Mouse (Mus musculus) G1E-ER4 (cell line): ENCODE results near the gene Kxd1. TPM values are rescaled to one million over a fixed set of nuclear protein-coding genes. Genes with fewer than 3 reads are reported as not detected.

Experiments used
- GATA1 ChIP-seq: IDR thresholded peaks from one replicate; pipeline ENCODE4 v1.8.0; 2012; ENCODE audit warnings: low read length, inconsistent platforms
- polyA plus RNA-seq: library from polyadenylated mRNA; stranded (reverse); fragments of >175 nt; gene quantifications from 2 replicates; pipeline ENCODE4 v1.2.3, GENCODE M21; 2012

The Kxd1 gene
- polyA plus RNA-seq = 41.4 and 54.9 TPM in 2 replicates

DNA sequence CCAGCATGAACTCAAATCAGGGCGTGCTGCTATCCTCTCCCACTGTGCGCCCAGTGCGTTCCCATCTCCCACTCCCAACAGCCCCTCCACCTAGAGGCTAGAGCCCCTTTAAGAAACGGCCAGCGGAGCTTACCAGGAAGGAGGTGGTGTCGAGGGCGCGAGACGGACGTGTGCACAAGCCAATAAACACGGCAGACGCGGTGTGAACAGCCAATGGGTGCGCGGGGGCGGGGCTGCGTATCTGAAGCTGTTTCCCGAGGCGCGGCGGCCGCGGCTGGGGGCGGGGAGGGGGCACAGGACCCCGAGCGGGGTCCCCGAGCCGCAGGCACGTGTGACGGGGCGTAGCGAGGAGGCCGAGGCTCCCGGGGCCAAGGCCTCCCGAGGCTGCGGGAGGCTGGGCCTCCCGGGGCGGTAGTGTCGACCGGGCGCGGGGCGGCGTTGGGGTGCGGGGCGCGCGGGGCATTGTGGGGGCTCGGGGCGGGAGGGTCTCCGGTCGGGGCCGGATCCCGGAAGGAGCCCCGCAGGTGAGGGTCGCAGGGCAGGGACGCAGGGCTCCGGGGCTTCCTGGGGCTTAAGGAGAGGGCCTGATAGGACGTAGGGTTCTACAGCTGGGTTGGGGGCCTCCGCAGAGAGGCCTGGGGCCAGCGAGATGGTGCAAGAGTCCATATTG is at the start of gene Kxd1, which contains the start of gene Fkbp8:
Kxd1 (minus strand) TSS at position 445 of the 670 bp plus-strand sequence.
Fkbp8 (plus strand) TSS at position 213 of the 670 bp plus-strand sequence.
- TF ChIP-seq GATA1 = no peak

DNA sequence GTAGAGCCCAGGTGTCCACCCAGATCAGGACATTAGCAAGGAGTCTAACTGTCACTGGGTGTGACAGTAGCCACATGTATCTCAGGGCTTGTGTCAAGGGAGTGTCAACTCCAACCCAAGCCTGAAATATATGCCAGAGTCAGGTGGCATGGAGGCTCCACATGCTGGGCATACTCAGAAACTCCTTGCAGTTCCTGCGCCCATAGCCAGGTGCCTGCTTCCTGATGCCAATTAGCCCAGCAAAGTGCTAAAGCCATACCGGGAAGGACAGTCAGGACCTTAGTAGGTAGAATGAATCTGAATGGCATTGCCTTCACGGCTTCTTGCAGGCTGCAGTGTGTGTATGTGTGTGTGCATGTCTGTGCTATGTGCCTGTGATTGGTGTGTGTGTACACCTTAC is 49.5 kb upstream of the Kxd1 start:
- no peak for TF ChIP-seq GATA1

- no peak for TF ChIP-seq GATA1
Observed at GRCm38 (mm10) chr8:70574915-70575314, 47.2 kb upstream of the Kxd1 start.

DNA sequence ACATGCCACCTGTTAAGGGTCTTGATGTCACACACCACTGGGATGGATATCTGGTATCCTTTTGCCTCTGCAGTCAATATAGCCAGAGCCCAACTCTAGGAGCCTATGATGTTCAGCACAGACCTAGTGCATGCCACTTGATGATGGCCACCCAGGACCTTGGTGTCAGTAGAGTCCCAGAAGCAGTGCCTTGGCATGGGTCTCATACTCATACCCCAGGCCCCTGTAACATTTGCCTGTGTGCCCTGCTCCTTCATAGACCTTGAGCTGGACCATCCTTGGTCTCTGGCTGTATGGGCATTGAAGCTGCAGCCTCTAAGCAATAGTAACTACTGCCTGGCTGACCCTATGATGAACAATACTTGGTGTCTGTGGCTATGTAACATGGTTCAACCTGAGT is 46.5 kb upstream of the Kxd1 start:
- TF ChIP-seq GATA1 = no peak

GRCm38 (mm10) chr8:70570990-70571389 is 43.2 kb upstream of the Kxd1 start:
- TF ChIP-seq GATA1 = no peak

GRCm38 (mm10) chr8:70570360-70570759 is 42.6 kb upstream of the Kxd1 start:
- no peak for TF ChIP-seq GATA1

- no peak for TF ChIP-seq GATA1
Observed at GRCm38 (mm10) chr8:70565561-70565960, 37.8 kb upstream of the Kxd1 start.

GRCm38 (mm10) chr8:70564696-70565235 is 37.0 kb upstream of the Kxd1 start:
- TF ChIP-seq GATA1 = no peak

GRCm38 (mm10) chr8:70563763-70564387 is 36.1 kb upstream of the Kxd1 start:
- TF ChIP-seq GATA1 = no peak

GRCm38 (mm10) chr8:70562802-70563201 is 35.0 kb upstream of the Kxd1 start:
- TF ChIP-seq GATA1 = no peak

GRCm38 (mm10) chr8:70561809-70562535 is 34.2 kb upstream of the Kxd1 start:
- no peak for TF ChIP-seq GATA1

GRCm38 (mm10) chr8:70561357-70561756 is 33.6 kb upstream of the Kxd1 start:
- no peak for TF ChIP-seq GATA1

DNA sequence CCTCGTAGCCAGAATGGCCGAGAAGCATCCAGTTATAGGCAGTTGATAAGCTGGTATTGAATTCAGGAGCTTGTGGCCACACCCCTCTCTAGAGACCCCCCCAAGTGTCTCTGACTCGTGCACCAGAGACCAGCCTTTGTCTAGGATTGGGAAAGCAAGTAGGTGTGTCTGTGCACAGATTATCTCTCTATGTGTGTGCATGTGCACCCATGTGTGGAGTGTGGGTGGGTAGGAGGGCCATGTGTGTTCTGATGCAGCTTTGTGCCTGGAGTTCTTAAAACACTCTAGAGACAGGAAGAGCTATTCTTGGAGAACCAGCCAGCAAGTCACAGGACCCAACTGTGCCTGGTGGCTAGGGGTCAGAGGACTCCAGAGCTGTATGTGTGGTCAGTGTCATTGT is 32.8 kb upstream of the Kxd1 start:
- TF ChIP-seq GATA1 = no peak

DNA sequence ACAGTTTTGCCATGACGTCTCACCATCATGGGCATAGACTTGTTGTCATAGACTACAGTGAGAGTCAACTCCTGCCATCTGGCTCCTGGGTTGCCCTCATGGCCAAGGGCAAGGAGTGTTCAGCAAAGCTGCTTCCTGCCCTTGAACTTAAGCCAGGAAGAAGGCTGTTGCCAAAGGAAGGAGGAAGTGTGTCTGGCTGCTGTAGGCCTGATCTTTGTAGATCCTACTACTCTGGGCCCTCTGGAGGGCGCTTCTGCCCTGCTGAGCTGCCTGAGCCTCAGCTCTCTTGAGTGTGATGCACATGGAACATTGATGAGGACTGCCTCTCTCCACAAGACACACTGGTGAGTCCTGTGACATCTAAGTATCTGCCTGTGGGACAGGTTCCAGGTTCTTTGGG is 32.3 kb upstream of the Kxd1 start:
- TF ChIP-seq GATA1 = no peak

GRCm38 (mm10) chr8:70558983-70559382 is 31.2 kb upstream of the Kxd1 start:
- TF ChIP-seq GATA1 = no peak

- TF ChIP-seq GATA1 = no peak
Observed at GRCm38 (mm10) chr8:70558334-70558733, 30.6 kb upstream of the Kxd1 start.
